Mouse (Mus musculus) olfactory bulb, adult 2 months (tissue): ENCODE measurements at regions not wholly inside any gene's neighbourhood (a gene's known extent, or its start where the extent isn't known, plus 50 kb on each side); places are given as distances from the start of the nearest gene placed in this dataset.

Source experiments
- CTCF ChIP-seq: fragments of 200-500 bp; IDR thresholded peaks from 2 replicates; pipeline ENCODE4 v1.5.1; 2012; ENCODE audit warnings: low read depth, mild to moderate bottlenecking, low read length, moderate library complexity; ENCODE audit not compliant: insufficient read depth
- POLR2A ChIP-seq: fragments of 200-500 bp; IDR thresholded peaks from 2 replicates; pipeline ENCODE4 v1.6.1; 2012; ENCODE audit warnings: mild to moderate bottlenecking, low read depth, low read length, moderate library complexity; ENCODE audit not compliant: insufficient read depth

DNA sequence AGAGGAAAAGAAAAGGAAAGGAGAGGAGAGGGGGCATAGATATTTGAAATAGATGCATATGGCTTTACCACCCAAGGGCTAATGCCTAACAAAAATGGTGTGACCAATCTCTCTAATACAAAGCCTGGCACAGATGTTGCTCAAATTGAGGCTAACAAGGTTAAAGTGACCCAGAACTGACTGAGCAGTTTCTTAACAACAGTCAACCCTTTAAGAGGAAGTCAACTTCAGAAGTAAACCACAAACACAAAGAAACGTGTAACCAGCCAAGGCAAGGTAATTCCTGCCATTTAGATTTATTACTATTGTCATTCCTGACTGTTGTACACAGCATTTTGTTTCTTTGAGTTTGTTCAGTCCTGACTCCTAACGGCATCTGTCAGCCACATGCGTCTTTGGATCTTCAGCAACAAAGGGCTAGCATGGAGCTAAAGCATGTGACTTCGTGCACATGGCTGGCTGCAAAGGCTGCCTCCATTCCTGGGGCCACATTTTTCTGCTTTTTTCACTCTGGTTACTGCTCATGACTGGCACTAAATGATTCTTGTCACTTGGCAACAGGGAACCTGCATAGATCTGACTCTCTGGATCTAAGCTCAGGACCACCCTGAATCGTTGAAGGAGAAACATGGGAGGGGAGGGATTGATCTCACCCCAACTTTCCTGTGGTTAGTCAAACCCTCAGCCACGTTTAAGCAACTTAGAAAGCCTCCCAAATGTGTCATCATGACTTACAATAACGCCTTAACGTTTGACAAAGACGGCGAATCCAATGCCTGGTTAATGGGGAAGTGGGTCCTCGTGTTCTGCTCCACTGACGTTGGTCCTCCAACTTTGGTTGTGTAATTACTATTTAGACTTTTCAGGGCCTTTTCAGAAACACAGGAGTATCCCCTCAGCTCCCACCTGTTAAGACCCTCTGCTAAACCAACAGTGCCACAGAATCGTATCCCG lies 115.3 kb upstream of the Thbs1 start:
- TF ChIP-seq CTCF (no peak), POLR2A (no peak)
